In genomic region chr2:79151610-79152009, GRCm38 (mm10) we compare ENCODE assay signal across 13 mouse cellular contexts.
"Had no signal": no experiment of that assay in that cellular context is flagged by ENCODE, and none has a peak within 500 bp of the region (broad histone marks: within the 10 kb centered on the region; RNA-seq: fewer than 3 reads in every experiment).

No protein-coding gene starts in this region.

- DNase-seq: kidney, adult 2 months; kidney, postnatal 25 days; left cerebral cortex, postnatal 4 days; lung, embryonic 14.5 days; lung, postnatal 10 days; lung, postnatal 4 days; thymus, adult 18-20 months; thymus, postnatal 14 days had no signal

- H3K4me3 ChIP-seq: kidney, embryonic 15.5 days; limb, embryonic 13.5 days; liver, embryonic 15.5 days; megakaryocyte, embryonic 14.5 days; midbrain, embryonic 12.5 days had no signal

- H3K27me3 ChIP-seq: kidney, embryonic 15.5 days; limb, embryonic 13.5 days; liver, embryonic 15.5 days; megakaryocyte, embryonic 14.5 days; midbrain, embryonic 12.5 days had no signal

- H3K9ac ChIP-seq: kidney, embryonic 15.5 days; limb, embryonic 13.5 days; liver, embryonic 15.5 days; lung, embryonic 14.5 days; midbrain, embryonic 12.5 days had no signal

- H3K27ac ChIP-seq: kidney, embryonic 15.5 days; limb, embryonic 13.5 days; liver, embryonic 15.5 days; midbrain, embryonic 12.5 days had no signal

- H3K4me1 ChIP-seq: limb, embryonic 13.5 days; midbrain, embryonic 12.5 days had no signal

- H3K36me3 ChIP-seq: kidney, embryonic 15.5 days; limb, embryonic 13.5 days; liver, embryonic 15.5 days; midbrain, embryonic 12.5 days had no signal

- H3K4me2 ChIP-seq: kidney, embryonic 15.5 days; limb, embryonic 13.5 days; liver, embryonic 15.5 days; lung, embryonic 14.5 days; midbrain, embryonic 12.5 days had no signal

- H3K9me3 ChIP-seq: kidney, embryonic 15.5 days; limb, embryonic 13.5 days; liver, embryonic 15.5 days; megakaryocyte, embryonic 14.5 days; midbrain, embryonic 12.5 days had no signal
